In the genomic region with DNA sequence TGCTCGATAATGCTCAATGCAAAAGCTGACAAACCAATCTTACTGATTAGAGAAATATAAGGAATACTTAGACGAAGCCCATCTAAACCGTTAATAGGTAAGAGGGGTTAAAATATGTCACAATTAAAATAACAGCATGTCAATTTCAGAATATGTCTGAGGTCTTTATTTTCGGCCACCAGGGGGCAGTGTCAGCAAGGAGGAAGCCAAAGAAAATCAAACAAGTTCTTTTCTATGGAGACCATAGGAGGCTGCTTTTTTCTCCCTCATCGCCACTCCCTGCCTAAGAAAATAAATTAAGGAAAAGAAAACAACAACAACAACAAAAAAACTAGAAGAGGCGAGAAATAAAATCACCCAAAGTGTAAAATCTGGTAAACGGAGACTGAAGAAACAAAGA, we compare ENCODE assay signal across 8 mouse cellular contexts.
DNase-seq lines count a peak whose midpoint lies in the region; ATAC-seq and TF ChIP-seq lines count a peak whose summit lies in the region.

No protein-coding gene starts in this region.

- H3K9me3 ChIP-seq in embryonic facial prominence, embryonic 10.5 days = no peaks in the 10 kb centered on the region
- H3K9me3 ChIP-seq in midbrain, postnatal 0 days (ENCODE audit: low read length) = no peaks in the 10 kb centered on the region

- no peak overlapping the region for H3K9ac ChIP-seq in heart, adult 2 months (ENCODE audit: low read depth, low read length)
- no peak overlapping the region for H3K9ac ChIP-seq in midbrain, postnatal 0 days (replicated peaks; ENCODE audit: low read length, poor library complexity, severe bottlenecking)

- H3K4me2 ChIP-seq in midbrain, postnatal 0 days (ENCODE audit: low read depth, low read length, poor library complexity, severe bottlenecking) = peak overlapping the region; percentile 18; the same call in 1 of the 2 replicates

- H3K4me1 ChIP-seq in heart, adult 2 months (ENCODE audit: control insufficient read depth, insufficient read depth, low read length) = no peaks in the 10 kb centered on the region
- no peaks in the 10 kb centered on the region for H3K4me1 ChIP-seq in embryonic facial prominence, embryonic 10.5 days
- H3K4me1 ChIP-seq in midbrain, postnatal 0 days (ENCODE audit: insufficient read depth, low read length) = no peaks in the 10 kb centered on the region

- H3K27ac ChIP-seq in heart, adult 2 months = no peak overlapping the region
- H3K27ac ChIP-seq in embryonic facial prominence, embryonic 10.5 days (replicated peaks) = no peak overlapping the region
- H3K27ac ChIP-seq in midbrain, postnatal 0 days (ENCODE audit: low read depth, low read length) = no peak overlapping the region

- no peaks in the 10 kb centered on the region for H3K27me3 ChIP-seq in heart, adult 2 months (ENCODE audit: control insufficient read depth, insufficient read depth, low read length)
- H3K27me3 ChIP-seq in embryonic facial prominence, embryonic 10.5 days (replicated peaks; ENCODE audit: low read depth, poor library complexity, severe bottlenecking) = no peaks in the 10 kb centered on the region
- no peaks in the 10 kb centered on the region for H3K27me3 ChIP-seq in midbrain, postnatal 0 days (ENCODE audit: insufficient read depth, low read length)

- no peak for ATAC-seq in midbrain, postnatal 0 days (ENCODE audit: low FRiP score)

- peak; percentile 79 for TF ChIP-seq CTCF in heart, adult 2 months (IDR thresholded peaks at IDR 0.05)
- peak; percentile 85 for TF ChIP-seq CTCF in midbrain, postnatal 0 days (IDR thresholded peaks at IDR 0.05)

- H3K4me3 ChIP-seq in heart, adult 2 months = no peak overlapping the region
- H3K4me3 ChIP-seq in embryonic facial prominence, embryonic 10.5 days = no peak overlapping the region
- no peak overlapping the region for H3K4me3 ChIP-seq in midbrain, postnatal 0 days (ENCODE audit: low read depth, low read length)

- TF ChIP-seq POLR2A in heart, adult 2 months (IDR thresholded peaks at IDR 0.05; ENCODE audit: insufficient read depth, low read depth, low read length) = no peak

- no peak for TF ChIP-seq EP300 in heart, adult 2 months (IDR thresholded peaks at IDR 0.05; ENCODE audit: insufficient read depth, low read depth, low read length)

- intact Hi-C loops in heart, adult 2 months (cut with DNase I) = no loop called here

- no peaks in the 10 kb centered on the region for H3K79me2 ChIP-seq in heart, adult 2 months (replicated peaks; ENCODE audit: control insufficient read depth, insufficient read depth, low read length)

- WGBS in heart, adult 2 months = 38% methylated on average over 7 of the region's 7 CpGs
- WGBS in embryonic facial prominence, embryonic 10.5 days = 42% methylated on average over 7 of the region's 7 CpGs
- WGBS in large intestine, adult 2 months = 42% methylated on average over 7 of the region's 7 CpGs
- 40% methylated on average over 7 of the region's 7 CpGs for WGBS in midbrain, postnatal 0 days

- H3K36me3 ChIP-seq in heart, adult 2 months (ENCODE audit: control insufficient read depth, insufficient read depth, low read length) = no peaks in the 10 kb centered on the region
- H3K36me3 ChIP-seq in embryonic facial prominence, embryonic 10.5 days (replicated peaks) = no peaks in the 10 kb centered on the region
- H3K36me3 ChIP-seq in midbrain, postnatal 0 days (ENCODE audit: insufficient read depth, low read length) = no peaks in the 10 kb centered on the region

- DNase-seq in heart, adult 2 months = no peak
- DNase-seq in heart, adult 11 months = no peak
- DNase-seq in A20 (ENCODE audit: low read depth, low spot score) = peak; percentile 34
- DNase-seq in adrenal gland, adult 2 months = peak; percentile 6
- peak; percentile 64 for DNase-seq in embryonic facial prominence, embryonic 10.5 days (ENCODE audit: low spot score)
- peak; percentile 2 for DNase-seq in large intestine, adult 2 months (ENCODE audit: low read depth, low spot score)
- peak; percentile 56 for DNase-seq in midbrain, postnatal 0 days (ENCODE audit: low spot score)
- peak; percentile 8 to 23 for DNase-seq in urinary bladder, postnatal 36 days (ENCODE audit: low spot score in 2 of 2)

Comparison
In these comparisons a context has a peak if more than half of its experiments do, and no peak if none do; other contexts are left out.
1. DNase-seq: peak in A20 (single experiment), adrenal gland, adult 2 months (single experiment), embryonic facial prominence, embryonic 10.5 days (single experiment), large intestine, adult 2 months (single experiment), midbrain, postnatal 0 days (single experiment) and urinary bladder, postnatal 36 days (2 of 2); none in heart, adult 2 months (0 of 2) and heart, adult 11 months (single experiment).